Mouse (Mus musculus) embryonic facial prominence, embryonic 12.5 days (tissue): ENCODE data around the gene Ar. TPM values are rescaled to one million over a fixed set of nuclear protein-coding genes. Genes with fewer than 3 reads are reported as not detected.

Source experiments
- ATAC-seq: fragments of 200-750 bp; cut with Nextera tagmentation; 2 replicates; pipeline ENCODE4 v1.8.0; 2017; ENCODE audit not compliant: insufficient number of reproducible peaks, insufficient read depth, low FRiP score, low TSS enrichment
- H3K27ac ChIP-seq: fragments of 300-500 bp; sonication (generic); 2 replicates; pipeline ENCODE4 v1.5.1; 2016; ENCODE audit warnings: mild to moderate bottlenecking
- H3K27me3 ChIP-seq: fragments of 300-500 bp; sonication (generic); 2 replicates; pipeline ENCODE4 v1.6.1; 2016; ENCODE audit warnings: mild to moderate bottlenecking, moderate library complexity
- H3K36me3 ChIP-seq: fragments of 300-500 bp; sonication (generic); 2 replicates; pipeline ENCODE4 v1.6.1; 2016; ENCODE audit warnings: mild to moderate bottlenecking
- H3K4me1 ChIP-seq: fragments of 300-500 bp; sonication (generic); 2 replicates; pipeline ENCODE4 v1.6.1; 2016
- H3K4me2 ChIP-seq: fragments of 300-500 bp; sonication (generic); replicated peaks from 2 replicates; pipeline ENCODE4 v1.6.1; 2016; ENCODE audit warnings: mild to moderate bottlenecking, moderate library complexity
- H3K4me3 ChIP-seq: fragments of 300-500 bp; sonication (generic); 2 replicates; pipeline ENCODE4 v1.5.1; 2016; ENCODE audit warnings: mild to moderate bottlenecking
- H3K9ac ChIP-seq: fragments of 300-500 bp; sonication (generic); 2 replicates; pipeline ENCODE4 v1.6.1; 2016; ENCODE audit warnings: mild to moderate bottlenecking, moderate library complexity
- H3K9me3 ChIP-seq: fragments of 300-500 bp; sonication (generic); 2 replicates; pipeline ENCODE4 v1.6.1; 2016; ENCODE audit warnings: mild to moderate bottlenecking, moderate library complexity
- WGBS: fragments of 180-500 bp; shearing (Covaris S2); methylation state at CpG from one replicate; pipeline ENCODE4 v1.1.7; 2016; 5-methylcytosine and 5-hydroxymethylcytosine counted together
- polyA plus RNA-seq: library from polyadenylated mRNA; unstranded; fragments of >200 nt; fragmentation: Nextera tagmentation; extraction: Ambion mirVana; gene quantifications from 2 replicates; pipeline ENCODE4 v1.2.1, GENCODE M21; 2016

Ar gene
- polyA plus RNA-seq, 1 experiment from 2014 or later, result 0.20 TPM

GRCm38 (mm10) chrX:98265755-98266154 is 117.2 kb downstream of the Ar start:
- Histone ChIP-seq H3K9ac (no peak overlapping the region), H3K4me1 (no peaks in the 10 kb centered on the region), H3K27ac (no peak overlapping the region), H3K4me2 (no peak overlapping the region), H3K27me3 (no peaks in the 10 kb centered on the region), H3K36me3 (no peaks in the 10 kb centered on the region), H3K9me3 (no peaks in the 10 kb centered on the region), H3K4me3 (no peak overlapping the region)
- 85% methylated on average over 2 of the region's 2 CpGs for WGBS
- ATAC-seq, result no peak

GRCm38 (mm10) chrX:98271361-98271760 is 122.8 kb downstream of the Ar start:
- no peaks in the 10 kb centered on the region for H3K9me3 ChIP-seq
- H3K4me3 ChIP-seq, result no peak overlapping the region
- no peak overlapping the region for H3K4me2 ChIP-seq
- no peaks in the 10 kb centered on the region for H3K27me3 ChIP-seq
- ATAC-seq, result no peak
- H3K36me3 ChIP-seq, result no peaks in the 10 kb centered on the region
- no peaks in the 10 kb centered on the region for H3K4me1 ChIP-seq
- H3K9ac ChIP-seq, result no peak overlapping the region
- no peak overlapping the region for H3K27ac ChIP-seq

- H3K9ac ChIP-seq, result no peak overlapping the region
- no peaks in the 10 kb centered on the region for H3K4me1 ChIP-seq
- 62% methylated on average over 1 of the region's 1 CpGs for WGBS
- no peaks in the 10 kb centered on the region for H3K27me3 ChIP-seq
- ATAC-seq, result no peak
- no peaks in the 10 kb centered on the region for H3K36me3 ChIP-seq
- no peak overlapping the region for H3K4me3 ChIP-seq
- no peak overlapping the region for H3K27ac ChIP-seq
- H3K9me3 ChIP-seq, result no peaks in the 10 kb centered on the region
- H3K4me2 ChIP-seq, result no peak overlapping the region
Observed at GRCm38 (mm10) chrX:98291763-98292162, 143.2 kb downstream of the Ar start.

GRCm38 (mm10) chrX:98300685-98301084 is 152.1 kb downstream of the Ar start:
- H3K27me3 ChIP-seq, result no peaks in the 10 kb centered on the region
- no peak overlapping the region for H3K9ac ChIP-seq
- H3K4me1 ChIP-seq, result no peaks in the 10 kb centered on the region
- no peak overlapping the region for H3K4me3 ChIP-seq
- H3K4me2 ChIP-seq, result no peak overlapping the region
- WGBS, result 55% methylated on average over 4 of the region's 4 CpGs
- H3K27ac ChIP-seq, result no peak overlapping the region
- H3K36me3 ChIP-seq, result no peaks in the 10 kb centered on the region
- no peaks in the 10 kb centered on the region for H3K9me3 ChIP-seq
- ATAC-seq, result no peak

- Histone ChIP-seq H3K4me3 (no peak overlapping the region), H3K36me3 (no peaks in the 10 kb centered on the region), H3K27me3 (no peaks in the 10 kb centered on the region), H3K4me1 (no peaks in the 10 kb centered on the region), H3K9me3 (no peaks in the 10 kb centered on the region), H3K9ac (no peak overlapping the region), H3K27ac (no peak overlapping the region), H3K4me2 (no peak overlapping the region)
- WGBS, result 74% methylated on average over 2 of the region's 2 CpGs
- no peak for ATAC-seq
Observed at GRCm38 (mm10) chrX:98301924-98302323, 153.4 kb downstream of the Ar start.

- Histone ChIP-seq H3K4me1 (no peaks in the 10 kb centered on the region), H3K9ac (no peak overlapping the region), H3K9me3 (no peaks in the 10 kb centered on the region), H3K4me2 (no peak overlapping the region), H3K27me3 (0 out of 2 replicates have a peak, but pooled peaks cover 5% of the 10 kb centered on the region), H3K4me3 (no peak overlapping the region), H3K27ac (no peak overlapping the region), H3K36me3 (no peaks in the 10 kb centered on the region)
- whole genome bisulfite sequencing, result 76% methylated on average over 3 of the region's 3 CpGs
- ATAC-seq, result no peak
Observed at GRCm38 (mm10) chrX:98315961-98316360, 167.4 kb downstream of the Ar start.

DNA sequence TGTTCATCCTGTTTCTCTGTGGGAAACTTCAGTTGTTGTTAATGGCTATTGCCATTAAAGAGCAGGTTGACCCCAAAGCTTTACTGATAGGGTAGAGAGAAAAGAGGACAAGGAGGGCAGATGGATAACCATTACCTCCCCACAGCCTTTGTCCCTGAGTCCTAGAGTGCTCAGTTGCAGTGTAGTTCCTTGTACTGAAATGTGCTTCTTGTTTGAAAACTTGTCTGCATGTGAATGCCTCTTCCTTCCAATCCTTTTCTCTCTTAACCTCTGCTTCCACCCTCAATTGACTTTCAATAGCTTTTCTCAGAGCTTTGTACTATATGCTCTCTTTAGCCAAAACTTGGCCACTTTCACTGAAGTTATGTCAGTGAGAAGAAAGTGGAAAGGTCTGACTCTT is 168.9 kb downstream of the Ar start:
- H3K4me3 ChIP-seq, result no peak overlapping the region
- 0 out of 2 replicates have a peak, but pooled peaks cover 5% of the 10 kb centered on the region for H3K27me3 ChIP-seq
- no peaks in the 10 kb centered on the region for H3K36me3 ChIP-seq

GRCm38 (mm10) chrX:98323105-98323504 is 174.5 kb downstream of the Ar start:
- ATAC-seq, result no peak
- no peaks in the 10 kb centered on the region for H3K4me1 ChIP-seq
- WGBS, result 87% methylated on average over 2 of the region's 2 CpGs
- H3K9me3 ChIP-seq, result no peaks in the 10 kb centered on the region
- no peaks in the 10 kb centered on the region for H3K36me3 ChIP-seq
- H3K27ac ChIP-seq, result no peak overlapping the region
- H3K9ac ChIP-seq, result no peak overlapping the region
- no peak overlapping the region for H3K4me3 ChIP-seq
- H3K27me3 ChIP-seq, result no peaks in the 10 kb centered on the region
- H3K4me2 ChIP-seq, result no peak overlapping the region

More for the DNA sequence above, 168.9 kb downstream of the Ar start:
- no peak for ATAC-seq
- Histone ChIP-seq H3K27ac (no peak overlapping the region), H3K9me3 (no peaks in the 10 kb centered on the region), H3K4me2 (no peak overlapping the region), H3K4me1 (no peaks in the 10 kb centered on the region), H3K9ac (no peak overlapping the region)

- no peaks in the 10 kb centered on the region for H3K27me3 ChIP-seq
- no peak overlapping the region for H3K4me3 ChIP-seq
- no peak overlapping the region for H3K9ac ChIP-seq
- H3K36me3 ChIP-seq, result no peaks in the 10 kb centered on the region
- no peaks in the 10 kb centered on the region for H3K4me1 ChIP-seq
- H3K27ac ChIP-seq, result no peak overlapping the region
- H3K9me3 ChIP-seq, result no peaks in the 10 kb centered on the region
- no peak for ATAC-seq
- WGBS, result 45% methylated on average over 1 of the region's 1 CpGs
- no peak overlapping the region for H3K4me2 ChIP-seq
Observed at GRCm38 (mm10) chrX:98347481-98347880, 198.9 kb downstream of the Ar start.

DNA sequence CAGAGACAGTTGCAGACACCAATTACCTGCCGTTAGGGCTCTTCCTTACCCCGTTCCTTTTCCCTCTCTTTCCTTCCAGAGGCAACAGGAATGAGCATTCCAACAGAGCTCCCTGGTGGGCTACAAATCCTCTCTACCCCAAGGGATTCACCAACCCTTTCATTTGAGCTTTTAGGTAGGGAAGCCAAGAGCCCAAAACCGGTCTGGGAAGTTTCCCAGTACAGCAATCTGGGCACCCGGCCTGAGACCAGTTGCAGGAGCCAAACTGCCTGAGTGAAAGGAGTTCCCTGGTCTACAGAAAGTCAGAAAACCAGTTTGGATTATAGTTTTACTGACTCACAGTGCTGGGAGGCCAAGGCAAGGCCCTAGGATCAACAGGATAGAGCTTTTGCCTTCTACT is 199.5 kb downstream of the Ar start:
- Histone ChIP-seq H3K4me1 (no peaks in the 10 kb centered on the region), H3K36me3 (no peaks in the 10 kb centered on the region), H3K4me2 (no peak overlapping the region), H3K9ac (no peak overlapping the region), H3K27ac (no peak overlapping the region), H3K27me3 (no peaks in the 10 kb centered on the region), H3K4me3 (no peak overlapping the region), H3K9me3 (no peaks in the 10 kb centered on the region)
- no peak for ATAC-seq
- whole genome bisulfite sequencing, result 37% methylated on average over 4 of the region's 4 CpGs
